Mouse (Mus musculus): ENCODE results near the gene Tmtc2.

Tmtc2 gene

GRCm38 (mm10) chr10:105168443-105169102 is 405.7 kb downstream of the Tmtc2 start:
- DNase-seq (ENCODE audit: low spot score) = no peak

DNA sequence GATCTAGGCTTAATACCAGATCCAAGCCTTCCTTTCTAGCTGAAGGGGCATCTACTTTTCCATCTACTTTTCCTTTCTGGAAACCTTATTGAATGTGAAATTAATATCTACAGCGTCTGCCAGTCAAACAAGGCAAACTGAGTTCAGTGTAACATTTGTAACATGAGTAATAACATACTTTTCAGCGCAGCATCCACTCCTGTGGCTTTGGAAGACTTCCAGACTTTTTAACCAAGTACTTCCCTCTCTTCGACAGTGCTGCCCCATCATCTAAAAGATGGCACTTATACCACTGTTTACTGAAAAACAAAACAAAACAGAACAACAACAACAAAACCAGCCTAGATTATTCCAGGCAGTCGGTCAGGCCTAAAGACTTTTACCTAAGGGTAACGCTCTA is 409.0 kb downstream of the Tmtc2 start:
- no peak for DNase-seq (ENCODE audit: low spot score)

GRCm38 (mm10) chr10:105153789-105154188 is 420.5 kb downstream of the Tmtc2 start:
- DNase-seq (ENCODE audit: low spot score) = no peak

- DNase-seq (ENCODE audit: low spot score) = peak; percentile 21
Observed at GRCm38 (mm10) chr10:105144382-105144781, 429.9 kb downstream of the Tmtc2 start.

- DNase-seq (ENCODE audit: low spot score) = no peak
Observed at GRCm38 (mm10) chr10:105142201-105142600, 432.1 kb downstream of the Tmtc2 start.

Measured in embryo, embryonic 10.5 days (tissue).